Mouse (Mus musculus): ENCODE measurements at regions not wholly inside any gene's neighbourhood (a gene's known extent, or its start where the extent isn't known, plus 50 kb on each side); places are given as distances from the start of the nearest gene placed in this dataset.

GRCm38 (mm10) chr12:46138646-46139045 lies 680.1 kb downstream of the Nova1 start:
- DNase-seq (ENCODE audit: low spot score) = no peak
- H3K36me3 ChIP-seq (ENCODE audit: control insufficient read depth, insufficient read depth, low read length) = no peaks in the 10 kb centered on the region

GRCm38 (mm10) chr12:46125867-46126266 lies 692.9 kb downstream of the Nova1 start:
- H3K27me3 ChIP-seq (ENCODE audit: control insufficient read depth, insufficient read depth, low read length) = no peaks in the 10 kb centered on the region

More at GRCm38 (mm10) chr12:46138646-46139045, 680.1 kb downstream of the Nova1 start:
- H3K4me1 ChIP-seq (ENCODE audit: control insufficient read depth, insufficient read depth, low read length) = no peaks in the 10 kb centered on the region
- H3K4me2 ChIP-seq (ENCODE audit: low read depth) = no peak overlapping the region
- H3K27me3 ChIP-seq (ENCODE audit: control insufficient read depth, insufficient read depth, low read length) = no peaks in the 10 kb centered on the region
- WGBS = 85% methylated on average over 2 of the region's 2 CpGs
- H3K9ac ChIP-seq (ENCODE audit: low read length) = no peak overlapping the region
- H3K4me3 ChIP-seq (ENCODE audit: low read depth, low read length) = no peak overlapping the region
- no peaks in the 10 kb centered on the region for H3K9me3 ChIP-seq (ENCODE audit: control insufficient read depth, low read length)
- no peak overlapping the region for H3K27ac ChIP-seq (ENCODE audit: low read depth, low read length)
- ATAC-seq (ENCODE audit: insufficient read depth, low FRiP score, low TSS enrichment) = no peak

GRCm38 (mm10) chr12:46111352-46111751 lies 707.4 kb downstream of the Nova1 start:
- Histone ChIP-seq H3K4me2 (ENCODE audit: low read depth) (no peak overlapping the region), H3K36me3 (ENCODE audit: control insufficient read depth, insufficient read depth, low read length) (no peaks in the 10 kb centered on the region), H3K4me1 (ENCODE audit: control insufficient read depth, insufficient read depth, low read length) (no peaks in the 10 kb centered on the region), H3K27me3 (ENCODE audit: control insufficient read depth, insufficient read depth, low read length) (no peaks in the 10 kb centered on the region), H3K27ac (ENCODE audit: low read depth, low read length) (no peak overlapping the region), H3K9ac (ENCODE audit: low read length) (no peak overlapping the region), H3K9me3 (ENCODE audit: control insufficient read depth, low read length) (no peaks in the 10 kb centered on the region), H3K4me3 (ENCODE audit: low read depth, low read length) (no peak overlapping the region)
- no peak for DNase-seq (ENCODE audit: low spot score)
- 88% methylated on average over 4 of the region's 4 CpGs for WGBS
- ATAC-seq (ENCODE audit: insufficient read depth, low FRiP score, low TSS enrichment) = no peak

More at GRCm38 (mm10) chr12:46125867-46126266, 692.9 kb downstream of the Nova1 start:
- 76% methylated on average over 1 of the region's 1 CpGs for WGBS
- no peak overlapping the region for H3K27ac ChIP-seq (ENCODE audit: low read depth, low read length)
- DNase-seq (ENCODE audit: low spot score) (no peak), ATAC-seq (ENCODE audit: insufficient read depth, low FRiP score, low TSS enrichment) (no peak)
- H3K4me3 ChIP-seq (ENCODE audit: low read depth, low read length) = no peak overlapping the region
- H3K4me1 ChIP-seq (ENCODE audit: control insufficient read depth, insufficient read depth, low read length) = no peaks in the 10 kb centered on the region
- H3K9ac ChIP-seq (ENCODE audit: low read length) = no peak overlapping the region
- H3K4me2 ChIP-seq (ENCODE audit: low read depth) = no peak overlapping the region
- no peaks in the 10 kb centered on the region for H3K36me3 ChIP-seq (ENCODE audit: control insufficient read depth, insufficient read depth, low read length)
- no peaks in the 10 kb centered on the region for H3K9me3 ChIP-seq (ENCODE audit: control insufficient read depth, low read length)

GRCm38 (mm10) chr12:46083356-46083755 lies 735.4 kb downstream of the Nova1 start:
- Histone ChIP-seq H3K27ac (ENCODE audit: low read depth, low read length) (no peak overlapping the region), H3K9me3 (ENCODE audit: control insufficient read depth, low read length) (no peaks in the 10 kb centered on the region), H3K4me3 (ENCODE audit: low read depth, low read length) (no peak overlapping the region), H3K27me3 (ENCODE audit: control insufficient read depth, insufficient read depth, low read length) (no peaks in the 10 kb centered on the region), H3K4me2 (ENCODE audit: low read depth) (no peak overlapping the region), H3K36me3 (ENCODE audit: control insufficient read depth, insufficient read depth, low read length) (no peaks in the 10 kb centered on the region), H3K4me1 (ENCODE audit: control insufficient read depth, insufficient read depth, low read length) (no peaks in the 10 kb centered on the region), H3K9ac (ENCODE audit: low read length) (no peak overlapping the region)
- no peak for DNase-seq (ENCODE audit: low spot score)
- WGBS = 91% methylated on average over 2 of the region's 2 CpGs
- ATAC-seq (ENCODE audit: insufficient read depth, low FRiP score, low TSS enrichment) = no peak

- H3K9ac ChIP-seq (ENCODE audit: low read length) = no peak overlapping the region
- no peak overlapping the region for H3K27ac ChIP-seq (ENCODE audit: low read depth, low read length)
- WGBS = 84% methylated on average over 11 of the region's 11 CpGs
- no peak for ATAC-seq (ENCODE audit: insufficient read depth, low FRiP score, low TSS enrichment)
- H3K36me3 ChIP-seq (ENCODE audit: control insufficient read depth, insufficient read depth, low read length) = no peaks in the 10 kb centered on the region
- no peak overlapping the region for H3K4me2 ChIP-seq (ENCODE audit: low read depth)
- DNase-seq (ENCODE audit: low spot score) = no peak
- H3K9me3 ChIP-seq (ENCODE audit: control insufficient read depth, low read length) = no peaks in the 10 kb centered on the region
- no peaks in the 10 kb centered on the region for H3K27me3 ChIP-seq (ENCODE audit: control insufficient read depth, insufficient read depth, low read length)
- no peaks in the 10 kb centered on the region for H3K4me1 ChIP-seq (ENCODE audit: control insufficient read depth, insufficient read depth, low read length)
- no peak overlapping the region for H3K4me3 ChIP-seq (ENCODE audit: low read depth, low read length)
These were observed 742.9 kb downstream of the Nova1 start for GRCm38 (mm10) chr12:46075789-46076217.

DNA sequence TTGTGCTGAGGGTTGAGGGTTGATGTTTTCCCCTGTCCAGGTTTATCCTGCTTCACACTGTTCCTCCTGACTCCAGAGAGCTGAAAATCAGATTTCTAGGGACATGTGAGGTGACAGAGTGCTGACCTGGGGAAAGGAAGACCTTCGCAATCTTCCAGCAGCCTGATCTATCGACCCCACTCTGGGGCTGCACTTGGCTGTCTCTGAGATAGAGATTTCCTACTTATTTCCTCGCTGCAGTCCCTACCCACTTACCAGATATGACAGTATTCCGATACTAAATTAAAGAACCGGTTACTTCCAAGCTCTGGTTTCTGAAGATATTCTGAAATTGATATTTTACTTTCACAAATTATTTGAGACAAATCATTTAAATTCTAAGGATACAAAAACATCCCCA lies 743.4 kb downstream of the Nova1 start:
- ATAC-seq (ENCODE audit: insufficient read depth, low FRiP score, low TSS enrichment) (no peak), DNase-seq (ENCODE audit: low spot score) (no peak)
- H3K27me3 ChIP-seq (ENCODE audit: control insufficient read depth, insufficient read depth, low read length) = no peaks in the 10 kb centered on the region
- H3K4me3 ChIP-seq (ENCODE audit: low read depth, low read length) = no peak overlapping the region
- no peaks in the 10 kb centered on the region for H3K4me1 ChIP-seq (ENCODE audit: control insufficient read depth, insufficient read depth, low read length)
- no peaks in the 10 kb centered on the region for H3K9me3 ChIP-seq (ENCODE audit: control insufficient read depth, low read length)
- H3K4me2 ChIP-seq (ENCODE audit: low read depth) = no peak overlapping the region
- no peak overlapping the region for H3K9ac ChIP-seq (ENCODE audit: low read length)
- H3K36me3 ChIP-seq (ENCODE audit: control insufficient read depth, insufficient read depth, low read length) = no peaks in the 10 kb centered on the region
- H3K27ac ChIP-seq (ENCODE audit: low read depth, low read length) = no peak overlapping the region
- 94% methylated on average over 5 of the region's 5 CpGs for WGBS

DNA sequence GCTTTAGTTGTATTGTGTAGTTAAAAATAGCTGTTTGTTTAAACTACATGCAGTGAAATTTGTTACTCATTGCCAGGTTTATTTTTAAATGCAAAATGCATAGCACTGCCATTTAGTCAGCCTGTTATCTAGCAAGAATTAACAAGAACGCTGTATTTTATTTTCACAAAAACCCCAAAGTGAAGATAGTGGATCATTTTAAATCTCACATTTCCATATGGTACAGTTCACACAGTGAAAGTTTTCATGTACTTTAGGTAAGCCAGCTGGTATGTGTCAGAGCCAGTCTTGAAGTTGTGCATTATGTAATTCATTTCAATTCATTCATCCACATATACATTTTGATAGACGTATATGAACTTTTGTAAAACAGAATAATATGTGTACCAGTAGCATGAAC lies 751.8 kb downstream of the Nova1 start:
- H3K27ac ChIP-seq (ENCODE audit: low read depth, low read length) = no peak overlapping the region
- H3K4me2 ChIP-seq (ENCODE audit: low read depth) = no peak overlapping the region
- no peaks in the 10 kb centered on the region for H3K27me3 ChIP-seq (ENCODE audit: control insufficient read depth, insufficient read depth, low read length)
- WGBS = 87% methylated on average over 2 of the region's 2 CpGs
- H3K4me3 ChIP-seq (ENCODE audit: low read depth, low read length) = no peak overlapping the region
- no peaks in the 10 kb centered on the region for H3K36me3 ChIP-seq (ENCODE audit: control insufficient read depth, insufficient read depth, low read length)
- DNase-seq (ENCODE audit: low spot score) = no peak
- ATAC-seq (ENCODE audit: insufficient read depth, low FRiP score, low TSS enrichment) = no peak
- H3K9me3 ChIP-seq (ENCODE audit: control insufficient read depth, low read length) = no peaks in the 10 kb centered on the region
- no peak overlapping the region for H3K9ac ChIP-seq (ENCODE audit: low read length)
- H3K4me1 ChIP-seq (ENCODE audit: control insufficient read depth, insufficient read depth, low read length) = no peaks in the 10 kb centered on the region

DNA sequence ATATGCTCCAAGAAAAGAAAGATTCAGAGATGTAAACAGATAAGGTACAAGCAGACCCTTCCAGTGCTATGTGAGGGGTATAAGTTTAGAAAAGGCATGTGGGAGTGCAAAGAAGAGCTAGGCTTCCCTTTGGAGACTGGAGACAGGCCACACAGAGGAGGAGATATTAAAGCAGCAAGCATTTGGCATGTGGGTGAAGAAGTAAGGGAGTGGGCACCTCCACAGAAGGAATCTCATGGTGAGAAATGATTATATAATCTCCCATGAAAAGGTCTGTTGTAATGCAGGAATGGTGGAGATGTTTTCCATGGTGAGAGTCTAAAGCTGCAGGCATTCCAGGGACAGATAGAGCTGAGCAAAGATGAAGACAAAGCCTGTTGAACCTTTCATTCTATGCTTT lies 778.1 kb downstream of the Nova1 start:
- Histone ChIP-seq H3K9ac (ENCODE audit: low read length) (no peak overlapping the region), H3K4me2 (ENCODE audit: low read depth) (no peak overlapping the region), H3K27ac (ENCODE audit: low read depth, low read length) (no peak overlapping the region), H3K36me3 (ENCODE audit: control insufficient read depth, insufficient read depth, low read length) (no peaks in the 10 kb centered on the region), H3K9me3 (ENCODE audit: control insufficient read depth, low read length) (no peaks in the 10 kb centered on the region), H3K4me1 (ENCODE audit: control insufficient read depth, insufficient read depth, low read length) (no peaks in the 10 kb centered on the region), H3K27me3 (ENCODE audit: control insufficient read depth, insufficient read depth, low read length) (no peaks in the 10 kb centered on the region), H3K4me3 (ENCODE audit: low read depth, low read length) (no peak overlapping the region)
- DNase-seq (ENCODE audit: low spot score) (no peak), ATAC-seq (ENCODE audit: insufficient read depth, low FRiP score, low TSS enrichment) (no peak)

- H3K4me3 ChIP-seq (ENCODE audit: low read depth, low read length) = no peak overlapping the region
- no peak overlapping the region for H3K4me2 ChIP-seq (ENCODE audit: low read depth)
- no peaks in the 10 kb centered on the region for H3K27me3 ChIP-seq (ENCODE audit: control insufficient read depth, insufficient read depth, low read length)
- ATAC-seq (ENCODE audit: insufficient read depth, low FRiP score, low TSS enrichment) = no peak
- no peak for DNase-seq (ENCODE audit: low spot score)
- WGBS = 85% methylated on average over 1 of the region's 1 CpGs
- H3K9ac ChIP-seq (ENCODE audit: low read length) = no peak overlapping the region
- H3K9me3 ChIP-seq (ENCODE audit: control insufficient read depth, low read length) = no peaks in the 10 kb centered on the region
- H3K4me1 ChIP-seq (ENCODE audit: control insufficient read depth, insufficient read depth, low read length) = no peaks in the 10 kb centered on the region
- no peaks in the 10 kb centered on the region for H3K36me3 ChIP-seq (ENCODE audit: control insufficient read depth, insufficient read depth, low read length)
- no peak overlapping the region for H3K27ac ChIP-seq (ENCODE audit: low read depth, low read length)
These were observed 778.5 kb downstream of the Nova1 start for GRCm38 (mm10) chr12:46040216-46040615.

Measured in neural tube, embryonic 11.5 days (tissue).